Mouse (Mus musculus) layer of hippocampus, postnatal 36 days (tissue): ENCODE measurements around the gene App. TPM values are rescaled to one million over a fixed set of nuclear protein-coding genes. Genes with fewer than 3 reads are reported as not detected.

Experiments
- DNase-seq, 2 experiments: peaks; one replicate each; pipeline ENCODE4 v3.0.0; 2022
- total RNA-seq, 2 experiments: library from RNA; stranded (reverse); gene quantifications; 2 replicates each; pipeline ENCODE4 v1.2.3; 2021

App gene
- total RNA-seq, 2 experiments from 2014 or later: 1,157 to 1,249 TPM

DNA sequence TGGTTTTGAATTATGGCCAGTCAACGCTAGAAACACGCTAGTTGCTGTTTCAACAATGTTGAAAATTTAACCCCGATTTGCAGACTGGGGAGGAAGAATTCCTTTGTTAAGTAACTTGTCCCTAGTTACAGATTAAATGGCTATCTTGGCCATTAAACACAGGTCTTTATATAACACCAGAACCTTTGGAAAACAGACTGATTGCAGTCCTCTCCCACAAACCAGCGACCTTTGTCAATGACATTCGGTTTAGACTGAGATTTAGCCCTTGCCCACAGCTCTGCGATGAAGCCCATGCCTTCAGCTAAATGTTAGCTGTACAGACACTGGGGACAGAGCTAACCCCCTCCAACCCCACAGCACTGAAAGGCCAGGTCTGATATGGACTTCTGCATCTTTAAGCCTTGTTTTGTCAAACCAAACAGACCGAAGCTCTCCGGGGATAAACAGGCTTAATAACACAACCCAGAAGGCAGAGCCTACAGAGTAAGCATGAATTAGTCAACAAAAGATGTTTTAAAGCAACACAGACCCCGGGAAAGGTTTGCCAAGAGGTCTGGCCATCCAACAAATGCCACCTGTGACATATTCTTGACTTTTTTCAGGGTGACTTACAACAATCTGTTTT, 152.8 kb downstream of the App start:
- DNase-seq: no peak

DNA sequence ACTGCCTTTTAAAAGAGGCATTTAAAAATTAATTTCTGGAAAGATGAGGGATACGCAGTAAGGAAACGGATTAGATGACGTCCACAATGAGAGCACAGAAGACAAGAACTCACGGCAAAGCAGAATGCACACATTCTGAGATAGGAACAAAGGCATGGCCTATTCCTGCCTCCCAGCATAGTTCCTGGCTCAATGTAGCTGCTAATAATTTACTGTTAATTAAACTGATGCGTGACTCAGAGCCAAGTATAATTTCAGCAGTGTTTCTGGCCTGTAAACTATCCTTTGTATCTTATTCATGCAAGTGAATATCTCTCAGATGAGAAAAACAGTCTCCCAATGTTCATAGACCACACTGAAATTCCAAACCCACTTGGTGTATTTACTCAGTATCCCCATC, 154.3 kb downstream of the App start:
- no peak for DNase-seq

DNA sequence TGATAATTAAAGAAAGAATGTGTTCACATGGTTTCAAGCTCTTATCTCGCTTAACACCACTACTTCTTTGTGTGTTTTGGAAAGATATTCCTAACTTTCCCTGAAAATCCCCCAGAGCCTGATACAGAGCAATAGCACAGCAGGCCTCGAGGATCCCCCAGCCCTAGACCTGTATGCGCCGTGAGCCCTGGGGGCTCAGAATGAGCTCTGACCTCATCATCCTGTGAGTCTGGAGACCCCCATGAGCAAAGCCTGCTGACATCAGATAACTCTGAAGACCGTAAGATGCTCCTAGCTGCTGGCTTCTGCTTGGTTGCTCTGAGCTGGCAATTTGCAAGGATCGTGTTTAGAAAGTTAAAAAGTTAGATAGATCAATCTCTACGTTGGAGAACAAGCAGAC, 155.7 kb downstream of the App start:
- no peak for DNase-seq

DNA sequence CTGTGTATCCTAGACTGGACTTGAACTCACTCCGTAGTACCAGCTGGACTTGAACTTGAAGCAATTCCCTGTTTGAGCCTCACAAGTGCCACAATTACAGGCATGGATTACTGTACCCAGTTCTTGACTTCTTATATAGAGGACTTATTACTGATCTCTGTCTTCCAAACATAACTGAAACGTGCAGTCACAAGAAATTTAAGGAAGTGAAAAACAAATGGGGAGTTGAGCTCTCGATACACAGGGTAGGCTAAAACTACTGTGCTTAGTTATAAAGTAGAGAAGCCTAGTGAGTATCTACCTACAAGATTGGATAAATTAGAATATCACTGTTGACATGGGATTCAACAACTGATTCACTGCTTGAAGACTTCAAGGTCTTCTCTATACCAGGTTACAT, 160.9 kb downstream of the App start:
- no peak for DNase-seq

DNA sequence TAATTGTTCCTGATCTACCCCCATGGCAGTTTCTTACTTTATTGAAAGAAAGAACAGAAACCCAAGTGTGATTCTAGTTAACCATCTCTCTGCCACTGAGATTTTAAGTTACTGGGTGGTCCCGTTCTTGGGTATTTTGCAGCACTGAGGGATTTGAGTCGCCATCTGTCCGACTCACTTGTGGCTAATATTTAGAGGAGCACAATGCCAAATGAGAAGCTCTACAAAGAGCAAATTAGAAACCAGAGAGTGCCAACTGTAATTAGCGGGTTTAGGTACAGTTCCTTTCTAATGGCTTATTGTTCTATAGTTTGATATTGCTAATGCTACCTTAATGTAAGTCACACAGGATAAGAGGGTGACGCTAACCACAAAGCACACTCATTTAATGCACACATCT, 161.4 kb downstream of the App start:
- DNase-seq: no peak

DNA sequence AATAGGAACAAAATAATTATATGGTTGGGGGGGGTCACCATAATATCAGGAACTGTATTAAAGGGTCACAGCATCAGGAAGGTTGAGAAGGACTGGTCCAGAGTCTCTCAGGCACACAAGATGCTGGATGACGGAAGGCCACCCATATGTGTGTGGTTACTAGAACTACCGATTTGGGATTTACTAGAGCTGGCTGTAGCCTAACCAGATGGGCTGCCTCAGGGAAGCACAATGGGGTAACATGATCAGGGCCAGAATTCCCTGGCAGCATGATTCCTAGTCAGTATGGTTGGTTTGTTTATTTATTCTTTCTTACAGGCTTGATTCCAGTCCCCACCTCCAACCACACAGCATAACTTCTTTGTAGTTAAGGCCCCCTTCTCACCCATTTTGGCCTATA, 162.9 kb downstream of the App start:
- DNase-seq: no peak

DNA sequence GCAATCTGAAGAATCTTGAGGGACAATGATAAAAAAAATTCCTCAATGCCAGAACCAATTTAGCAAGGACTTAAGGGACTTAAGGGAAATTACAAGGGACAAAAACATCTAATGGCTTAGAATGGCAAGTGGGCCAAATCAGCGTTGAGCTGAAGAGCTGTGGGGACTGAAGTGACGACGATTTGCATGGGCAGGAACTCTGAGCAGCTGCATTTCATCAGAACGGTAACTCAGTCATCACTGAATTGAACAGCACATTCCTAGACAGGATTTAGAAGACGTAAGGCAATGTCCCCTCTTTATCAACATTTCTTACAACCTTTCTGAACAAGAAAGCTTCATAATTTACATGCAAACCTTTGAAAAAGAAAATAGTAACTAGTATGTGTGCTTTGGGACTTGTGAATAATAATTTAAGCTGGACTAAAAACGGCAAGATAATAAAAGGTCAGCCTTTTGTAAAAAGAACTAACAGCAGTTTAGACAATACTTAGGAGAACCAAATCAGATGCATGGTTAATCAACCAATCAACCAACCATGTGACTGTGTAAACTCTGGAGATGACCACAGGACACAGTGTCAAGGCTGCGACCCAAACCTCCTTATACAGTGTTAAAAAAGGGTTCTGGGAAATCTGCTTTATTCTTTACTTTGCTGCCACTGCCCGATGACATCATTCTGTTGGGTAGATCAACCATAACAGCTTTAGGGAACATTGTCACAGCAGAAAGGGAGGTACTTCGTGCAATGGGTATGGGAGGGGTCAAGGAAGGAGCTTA, 164.5 kb downstream of the App start:
- no peak for DNase-seq

DNA sequence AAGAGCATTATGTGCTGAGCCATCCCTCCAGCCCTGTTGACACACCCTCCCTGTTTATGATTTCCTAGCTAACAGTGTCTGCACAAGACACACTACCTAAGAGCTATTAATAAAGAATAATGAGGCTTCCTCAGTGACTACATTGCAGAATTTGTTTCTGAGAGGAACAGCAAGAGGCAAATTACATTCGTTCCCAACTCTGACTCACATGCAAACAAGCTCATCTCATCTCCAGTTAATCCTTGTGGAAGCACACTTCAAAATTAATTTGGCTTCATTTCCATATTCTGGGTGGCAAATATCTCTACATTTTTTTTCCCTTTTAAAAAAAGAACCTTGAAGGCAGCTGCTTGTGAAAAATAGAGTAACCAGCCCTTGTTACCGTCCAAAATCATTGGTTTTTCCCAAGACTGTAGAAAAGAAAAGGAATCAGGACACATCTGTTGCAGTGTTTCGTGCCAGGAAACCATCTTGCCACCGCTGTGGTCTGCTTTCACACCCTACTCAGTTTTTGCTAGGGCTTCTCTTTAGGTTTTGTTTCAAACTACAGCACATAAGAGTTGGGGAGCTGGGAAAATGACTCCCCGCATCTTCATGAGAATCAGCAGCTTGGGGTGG, 171.5 kb downstream of the App start:
- DNase-seq: peak; percentile 41 to 45

DNA sequence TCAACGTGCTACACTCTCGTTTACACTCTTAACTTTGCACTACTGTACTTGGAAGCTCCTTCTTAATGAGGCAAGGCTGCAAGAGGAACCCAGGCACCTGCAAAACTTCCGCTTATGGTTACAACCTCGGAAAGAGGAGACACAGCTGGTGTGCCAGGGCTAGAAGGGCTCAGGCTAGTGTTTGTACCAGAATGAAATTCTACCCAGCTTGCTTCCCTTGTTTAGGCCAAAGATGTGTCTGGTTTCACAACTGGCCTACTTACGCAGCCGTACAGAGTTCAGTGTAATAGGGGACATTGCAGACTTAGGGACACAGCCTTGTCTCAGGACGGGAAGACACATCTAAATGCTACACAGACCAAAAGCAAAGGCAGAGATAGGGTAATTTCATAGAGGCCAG, 173.3 kb downstream of the App start:
- no peak for DNase-seq

DNA sequence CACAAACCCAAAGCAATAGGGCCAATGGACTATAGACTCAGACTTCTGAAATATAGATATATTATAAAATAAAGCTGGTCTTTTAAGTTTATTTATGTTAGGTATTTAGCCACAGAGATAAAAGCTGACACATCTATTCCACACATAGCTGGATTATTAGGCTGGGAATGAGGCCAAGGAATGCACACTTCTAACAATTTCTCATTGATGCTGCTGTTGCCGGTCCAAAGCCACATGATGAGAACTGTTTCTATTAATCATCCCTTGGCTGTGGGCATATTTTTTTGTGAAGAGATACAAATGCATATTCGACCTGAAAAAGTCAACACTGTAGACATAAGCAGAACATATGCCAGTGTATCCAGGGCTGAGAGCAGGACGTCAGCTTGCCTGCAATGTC, 176.0 kb downstream of the App start:
- no peak for DNase-seq

DNA sequence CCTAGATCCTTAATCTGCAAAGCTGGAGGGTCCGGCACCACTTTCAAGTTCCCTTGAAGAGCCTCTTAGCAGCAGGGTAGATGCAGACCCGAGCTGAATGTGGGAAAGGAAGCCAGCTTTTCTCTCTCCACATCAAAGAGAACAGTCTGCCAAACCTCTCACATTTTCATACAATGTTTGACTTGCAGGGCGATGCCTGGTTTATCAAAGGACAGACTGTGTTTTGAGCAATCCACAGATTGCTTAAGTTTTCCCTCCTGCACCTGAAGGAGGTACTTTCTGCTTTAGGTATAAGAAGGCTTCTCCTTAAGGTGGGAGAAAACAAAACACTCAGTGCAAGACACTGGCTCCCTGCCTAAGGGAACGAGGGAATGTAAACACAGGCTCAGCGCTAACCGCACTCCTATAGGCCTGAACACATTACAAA, 178.1 kb downstream of the App start:
- DNase-seq: no peak

DNA sequence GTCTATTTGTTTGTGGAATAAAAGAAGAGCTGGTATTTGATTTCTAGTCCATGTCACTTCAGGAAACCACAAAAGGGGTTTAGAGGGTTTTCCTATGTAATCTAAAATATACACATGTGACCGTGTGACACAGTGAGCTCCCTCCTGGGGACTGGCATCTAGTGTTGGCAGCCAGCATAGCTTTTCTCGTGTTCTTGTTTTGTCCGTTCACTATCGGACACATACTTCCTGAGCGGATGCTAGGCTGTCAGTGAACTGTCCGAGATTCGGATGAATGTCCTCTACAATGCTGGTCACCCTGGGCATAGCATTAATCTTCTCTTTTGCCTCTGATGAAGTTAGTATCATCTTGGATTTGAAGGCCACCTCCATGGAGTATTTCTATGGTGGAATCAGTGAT, 180.7 kb downstream of the App start:
- no peak for DNase-seq

DNA sequence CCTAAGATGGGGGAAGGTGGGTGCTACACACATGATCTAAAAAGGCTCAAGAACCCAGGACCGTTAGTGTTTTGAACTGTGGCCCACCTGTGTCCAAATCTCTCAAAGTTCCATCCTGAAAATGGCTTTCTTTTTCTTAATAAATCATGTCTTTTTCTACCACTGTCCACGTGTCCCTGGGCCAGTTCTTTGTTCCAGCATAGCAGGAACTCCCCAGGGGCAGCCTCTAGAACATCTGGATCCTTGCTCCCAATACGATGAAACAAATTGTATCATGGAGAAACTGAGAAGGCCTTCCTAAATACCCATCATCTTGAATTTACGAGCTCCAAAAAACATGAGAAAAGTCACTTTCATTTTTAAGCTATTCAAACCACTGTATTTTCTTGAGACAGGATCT, 182.6 kb downstream of the App start:
- DNase-seq: no peak

DNA sequence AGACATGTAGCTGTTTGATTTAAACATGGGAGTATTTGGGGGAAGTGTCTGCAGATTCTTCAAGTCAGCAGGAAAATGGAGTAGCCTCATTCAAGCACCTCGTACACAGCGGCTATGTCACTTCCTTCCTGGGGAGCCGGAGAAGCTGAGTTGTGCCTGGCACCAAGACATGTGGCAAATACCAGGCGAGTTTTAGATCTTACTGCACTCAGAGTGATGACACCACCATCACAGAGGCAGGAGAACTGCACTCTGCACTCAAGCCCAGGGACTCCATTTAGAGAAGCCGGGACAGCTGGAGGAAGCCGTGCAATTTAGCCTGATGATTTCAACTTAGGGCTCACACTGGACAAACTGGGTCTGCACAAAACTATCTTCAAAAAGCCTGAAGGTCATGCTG, 183.6 kb downstream of the App start:
- no peak for DNase-seq

DNA sequence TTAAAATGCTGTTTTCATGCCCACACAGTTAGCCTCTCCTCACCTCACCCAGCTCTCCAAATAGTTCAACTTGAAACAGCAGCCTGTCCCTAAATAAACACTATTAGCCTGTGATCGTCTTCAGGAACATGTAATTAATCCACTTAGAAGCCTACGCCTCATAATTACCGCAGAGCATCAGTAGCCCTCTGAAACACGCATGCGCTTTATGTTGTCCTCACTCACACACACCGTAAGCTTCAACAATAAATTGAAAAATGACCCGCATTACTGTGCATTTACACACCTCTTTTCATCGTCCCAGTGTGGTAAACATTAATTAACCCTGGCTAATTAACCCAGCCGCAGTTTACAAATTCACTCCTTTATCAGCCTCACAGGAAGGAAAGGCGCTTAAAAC, 184.1 kb downstream of the App start:
- no peak for DNase-seq

DNA sequence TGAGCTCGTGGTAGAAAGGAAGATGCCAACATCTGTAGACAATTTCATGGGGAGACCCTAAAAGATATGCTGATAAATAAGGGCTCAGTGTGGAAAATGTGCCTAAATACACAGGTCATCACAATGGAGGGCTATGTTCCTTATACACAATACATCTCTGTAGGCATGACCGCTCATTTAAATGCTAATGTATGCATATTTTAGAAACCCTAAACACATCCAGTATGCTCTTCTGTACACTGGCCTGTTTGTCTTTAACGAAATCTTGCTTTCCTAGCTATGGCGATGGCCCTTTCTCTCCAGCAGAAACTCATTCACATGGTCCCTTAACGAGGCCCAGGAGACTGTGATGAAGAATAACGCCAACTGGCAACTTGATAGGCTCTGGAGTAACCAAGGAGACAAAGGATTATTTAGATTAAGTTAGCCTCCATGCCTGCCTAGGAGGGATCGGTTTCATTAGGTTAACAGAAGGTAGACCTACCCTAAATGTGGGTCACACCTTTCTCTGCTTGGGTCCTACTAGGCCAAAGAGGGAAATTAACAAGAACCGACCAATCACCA, 185.8 kb downstream of the App start:
- no peak for DNase-seq

DNA sequence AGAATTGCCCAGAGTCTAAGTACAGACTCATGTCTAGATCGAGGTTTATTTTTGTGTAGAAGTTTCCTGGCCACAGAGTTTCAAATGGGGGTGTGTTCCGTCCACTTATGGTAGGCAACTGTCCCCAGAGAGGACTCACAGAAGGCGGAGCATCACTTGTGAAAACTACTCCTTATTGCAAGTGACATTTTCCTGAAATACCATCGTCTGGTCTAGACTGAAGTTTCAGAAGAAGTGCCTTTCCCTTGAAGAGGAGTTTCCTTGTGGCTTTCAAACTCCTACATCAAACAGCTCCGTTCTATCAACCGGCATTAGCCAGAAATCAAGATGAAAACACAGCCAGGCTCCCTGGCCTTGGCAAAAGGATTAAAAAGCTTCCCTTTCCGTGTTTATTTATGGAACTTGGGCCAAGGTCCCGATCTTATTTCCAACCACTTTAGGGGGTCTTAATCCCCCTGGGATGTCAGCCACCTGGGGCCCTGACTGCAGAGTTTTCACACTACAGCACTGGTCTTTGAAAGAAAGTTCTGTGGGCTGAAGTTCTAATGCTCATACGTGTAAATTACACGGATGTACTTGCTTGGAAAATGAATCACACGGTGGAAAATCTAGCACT, 187.4 kb downstream of the App start:
- no peak for DNase-seq

DNA sequence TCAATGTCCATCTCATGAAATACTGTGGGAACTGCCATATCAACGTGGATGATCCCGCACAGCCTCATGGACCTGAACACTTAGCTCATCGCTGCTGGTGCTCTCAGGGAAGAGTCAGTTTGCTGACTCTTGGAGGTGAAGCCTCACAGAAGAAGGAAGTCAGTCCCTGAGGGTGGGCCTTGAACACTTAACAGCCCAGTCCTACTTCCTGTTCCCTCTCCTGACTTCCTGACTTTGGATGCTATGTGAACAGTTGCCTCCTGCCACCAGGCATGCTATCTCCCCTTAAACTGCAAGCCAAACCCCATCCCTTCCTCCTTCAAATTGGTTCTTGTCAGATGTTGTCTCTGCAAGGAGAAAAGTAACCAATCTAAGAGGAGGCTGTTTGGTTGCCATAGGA, 188.2 kb downstream of the App start:
- DNase-seq: no peak

DNA sequence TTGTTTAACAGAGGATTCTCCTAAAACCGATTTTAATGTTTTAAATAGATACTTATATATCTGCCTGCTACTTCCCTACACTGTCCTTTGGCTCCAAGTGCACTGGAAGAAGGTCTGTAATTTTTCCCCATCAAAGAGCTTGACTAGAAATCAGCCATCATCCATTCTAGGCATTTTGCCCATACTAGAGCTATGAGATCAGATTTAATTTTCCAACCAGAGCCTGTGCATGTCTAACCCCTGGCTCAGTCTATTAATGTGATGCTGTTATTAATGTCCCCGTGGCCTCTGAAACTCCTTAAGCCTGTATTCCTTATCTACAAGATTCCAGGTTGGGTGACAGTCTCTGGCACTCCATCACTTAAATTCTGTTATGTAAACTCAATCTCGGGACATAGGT, 190.1 kb downstream of the App start:
- no peak for DNase-seq

DNA sequence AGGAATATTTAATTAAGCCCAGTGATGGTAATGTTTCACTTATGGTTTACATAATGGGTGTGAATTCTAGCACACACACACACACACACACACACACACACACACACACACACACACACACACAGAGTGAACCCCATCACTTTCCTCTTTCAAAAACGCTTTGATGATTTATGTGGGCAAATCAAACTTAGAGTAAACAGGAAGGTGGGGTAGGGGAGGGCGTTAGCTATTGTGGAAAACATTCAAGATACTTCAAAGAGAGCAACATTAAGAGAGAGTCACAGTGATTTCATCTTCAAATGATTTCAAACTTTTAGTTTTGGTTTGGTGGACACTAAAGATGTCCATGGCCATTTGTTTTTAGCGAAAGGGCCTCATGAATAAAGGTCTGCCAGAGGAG, 191.0 kb downstream of the App start:
- DNase-seq: no peak

DNA sequence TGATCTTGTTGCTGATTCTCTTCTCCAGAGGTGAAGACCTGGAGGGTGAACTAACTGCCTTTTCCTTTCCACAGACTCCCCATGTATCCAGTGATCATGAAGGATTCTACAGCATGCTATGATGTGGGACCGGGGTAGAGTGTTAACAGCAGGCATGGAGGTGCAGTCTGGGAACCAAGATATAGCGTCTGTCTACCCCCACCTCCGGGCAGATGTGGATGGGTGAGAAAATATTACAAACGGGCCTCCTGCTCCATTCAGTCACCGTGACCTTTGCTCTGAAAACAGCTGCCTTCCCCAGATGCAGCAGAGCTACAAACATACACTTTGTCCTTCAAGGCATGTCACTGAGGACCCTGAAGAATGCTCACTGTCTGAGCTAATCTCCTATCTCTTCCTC, 195.0 kb downstream of the App start:
- DNase-seq: no peak

DNA sequence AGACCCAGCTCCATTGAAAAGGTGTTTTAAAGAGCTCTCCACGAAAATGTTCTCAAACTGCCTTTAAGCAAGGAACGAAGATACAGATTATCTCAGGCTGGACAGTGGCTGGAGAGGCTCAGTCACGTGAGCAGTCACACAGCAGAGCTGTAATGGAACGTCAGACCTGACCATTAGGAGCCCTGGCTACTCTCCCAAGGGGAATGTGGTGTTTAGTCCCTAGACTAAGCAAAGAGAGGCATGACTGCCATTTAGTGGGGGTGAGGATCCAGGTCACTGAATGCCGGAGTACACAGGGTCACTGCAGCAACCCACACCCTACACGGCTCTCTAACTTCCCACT, 199.4 kb downstream of the App start:
- no peak for DNase-seq

DNA sequence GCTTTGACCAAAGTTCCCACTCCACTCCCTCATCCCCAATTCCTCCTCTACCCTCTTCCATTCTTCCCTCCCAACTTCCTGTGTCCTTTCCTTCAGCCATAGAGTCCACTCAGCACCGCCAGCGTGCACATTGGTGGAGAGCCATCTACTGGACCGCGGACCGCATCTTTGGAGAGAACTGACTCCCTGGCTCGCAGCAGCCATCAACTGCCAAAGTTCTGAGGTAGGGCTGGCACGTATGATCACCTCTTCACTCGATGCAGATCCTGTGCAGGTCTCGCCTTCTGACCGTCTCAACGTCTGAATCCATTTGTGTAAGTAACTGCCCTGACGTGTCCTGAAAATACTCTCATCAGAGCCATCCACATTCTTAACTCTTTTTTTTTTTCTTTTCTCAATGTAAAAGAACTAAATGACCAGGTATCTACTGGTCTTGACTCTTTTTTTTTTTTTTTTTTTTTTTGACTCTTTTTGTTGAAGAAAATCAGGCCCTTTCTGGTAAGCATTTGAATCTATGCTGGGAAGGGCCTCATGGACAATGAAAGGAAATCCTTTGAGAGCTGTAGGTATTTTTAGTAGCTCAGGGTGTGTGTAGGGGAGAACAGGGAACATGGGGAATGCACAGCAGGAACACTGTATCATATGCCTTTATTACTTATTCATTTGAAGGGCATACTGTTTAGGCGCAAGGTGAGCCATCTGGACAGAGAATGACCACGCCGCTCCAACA, 200.0 kb downstream of the App start:
- DNase-seq: no peak
